Mouse (Mus musculus) thymus, adult 2 months (tissue): ENCODE results near the gene Kdelr2. TPM values are rescaled to one million over a fixed set of nuclear protein-coding genes. Genes with fewer than 3 reads are reported as not detected.

Source experiments
- DNase-seq: peaks from one replicate; pipeline ENCODE4 v3.0.0; 2021
- H3K27ac ChIP-seq: fragments of 200-500 bp; 2 replicates; pipeline ENCODE4 v1.5.1; 2012; ENCODE audit warnings: low read length, control low read depth; ENCODE audit not compliant: control insufficient read depth, insufficient read depth
- H3K27me3 ChIP-seq: fragments of 200-500 bp; 2 replicates; pipeline ENCODE4 v1.6.1; 2012; ENCODE audit warnings: mild to moderate bottlenecking, low read length, moderate library complexity, mixed read lengths; ENCODE audit not compliant: control insufficient read depth, insufficient read depth
- H3K36me3 ChIP-seq: fragments of 200-500 bp; 2 replicates; pipeline ENCODE4 v1.6.1; 2012; ENCODE audit warnings: mild to moderate bottlenecking, low read length, moderate library complexity; ENCODE audit not compliant: control insufficient read depth, insufficient read depth
- H3K4me1 ChIP-seq: fragments of 200-500 bp; replicated peaks from 2 replicates; pipeline ENCODE4 v1.6.1; 2012; ENCODE audit warnings: low read length; ENCODE audit not compliant: control insufficient read depth, insufficient read depth
- H3K4me3 ChIP-seq: fragments of 200-500 bp; 2 replicates; pipeline ENCODE4 v1.5.1; 2012; ENCODE audit warnings: mild to moderate bottlenecking, low read length, control low read depth, moderate library complexity; ENCODE audit not compliant: control insufficient read depth, insufficient read depth
- CTCF ChIP-seq: fragments of 200-500 bp; IDR thresholded peaks from 2 replicates; pipeline ENCODE4 v1.5.1; 2012; ENCODE audit warnings: mild to moderate bottlenecking, control low read depth, low read length, moderate library complexity, borderline replicate concordance; ENCODE audit not compliant: control insufficient read depth, poor library complexity, insufficient read depth; ENCODE audit errors: extremely low read depth
- POLR2A ChIP-seq: fragments of 200-500 bp; IDR thresholded peaks from 2 replicates; pipeline ENCODE4 v1.6.1; 2012; ENCODE audit warnings: mild to moderate bottlenecking, low read length, control low read depth, moderate library complexity; ENCODE audit not compliant: control insufficient read depth, poor library complexity, insufficient read depth; ENCODE audit errors: extremely low read depth
- WGBS: fragments of 180-500 bp; shearing (Covaris S2); methylation state at CpG from one replicate; pipeline ENCODE4 v1.1.7; 2018; 5-methylcytosine and 5-hydroxymethylcytosine counted together
- polyA plus RNA-seq: library from polyadenylated mRNA; depleted of rRNA; stranded (reverse); fragments of >200 nt; gene quantifications from 2 replicates; pipeline ENCODE4 v1.2.3, GENCODE M21; 2012; rRNA removed

Gene Kdelr2
- polyA plus RNA-seq, 1 experiment, result 61.6 TPM

DNA sequence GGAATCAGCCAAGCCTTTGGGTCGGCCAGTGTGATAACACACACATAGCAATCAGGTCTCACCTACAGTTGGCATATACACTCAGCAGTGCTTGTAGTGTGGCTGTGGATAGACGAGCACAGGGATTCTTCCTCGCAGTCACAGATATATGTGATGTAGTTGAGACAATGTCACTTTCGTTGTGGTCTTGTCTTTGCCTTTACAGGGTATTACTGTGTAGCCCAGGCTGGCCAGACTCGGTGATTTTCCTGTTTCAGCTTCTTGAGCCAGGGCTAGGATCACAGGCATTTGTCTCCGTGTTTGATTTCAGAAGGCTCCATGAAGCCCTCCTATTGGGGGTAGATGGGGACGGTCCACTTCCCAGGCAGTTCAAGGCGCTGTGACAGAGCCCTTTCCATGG is 66.0 kb downstream of the Kdelr2 start:
- WGBS, result 99% methylated on average over 8 of the region's 8 CpGs
- Histone ChIP-seq H3K36me3 (no peaks in the 10 kb centered on the region), H3K27me3 (no peaks in the 10 kb centered on the region), H3K4me3 (no peak overlapping the region), H3K4me1 (peaks cover 3% of the 10 kb centered on the region; the same call in 1 of the 2 replicates), H3K27ac (no peak overlapping the region)
- no peak for TF ChIP-seq POLR2A
- no peak for TF ChIP-seq CTCF
- no peak for DNase-seq

DNA sequence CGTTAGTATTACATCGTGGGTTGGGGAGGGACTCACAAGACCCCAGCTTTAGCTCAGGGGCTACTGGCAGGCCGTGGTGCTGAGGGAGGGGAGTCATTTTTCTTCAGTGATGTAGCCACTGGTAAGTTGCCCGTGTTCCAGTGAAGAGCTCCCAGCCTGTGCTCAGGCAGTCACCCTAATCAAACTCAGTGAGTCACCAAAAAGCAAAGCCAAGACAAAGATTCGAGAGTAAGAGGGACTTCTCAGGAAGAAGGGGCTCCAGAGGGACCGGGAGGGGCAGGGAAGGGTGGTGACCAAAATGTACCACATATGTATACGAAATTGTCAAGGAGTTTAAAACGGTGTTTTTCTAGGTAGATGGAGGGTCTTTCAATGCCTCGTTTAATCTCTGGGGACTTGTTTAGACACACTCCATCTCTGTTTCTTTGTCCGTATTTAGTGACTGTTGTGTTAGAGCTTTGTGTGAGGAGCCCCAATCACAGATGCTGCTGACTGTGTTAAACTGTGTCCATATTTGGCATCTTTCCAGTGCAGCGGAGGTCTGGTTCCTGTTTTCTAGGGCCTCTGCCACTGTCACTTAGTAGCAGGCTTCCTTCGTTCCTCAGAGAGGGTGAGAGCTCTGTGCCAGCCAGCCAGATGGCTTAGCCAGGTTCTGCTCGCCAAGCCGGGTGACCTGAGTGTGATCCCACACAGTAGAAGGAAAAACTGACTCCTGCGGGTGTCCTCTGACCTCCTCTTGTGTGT is 67.0 kb downstream of the Kdelr2 start:
- Histone ChIP-seq H3K36me3 (no peaks in the 10 kb centered on the region), H3K27me3 (no peaks in the 10 kb centered on the region), H3K27ac (no peak overlapping the region), H3K4me3 (no peak overlapping the region), H3K4me1 (no peaks in the 10 kb centered on the region)
- DNase-seq, result no peak
- TF ChIP-seq POLR2A, result no peak
- TF ChIP-seq CTCF, result no peak
- WGBS, result 41% methylated on average over 15 of the region's 15 CpGs

GRCm38 (mm10) chr5:143471165-143471546 is 67.5 kb downstream of the Kdelr2 start:
- WGBS, result 16% methylated on average over 3 of the region's 3 CpGs
- Histone ChIP-seq H3K27ac (no peak overlapping the region), H3K4me1 (no peaks in the 10 kb centered on the region), H3K36me3 (no peaks in the 10 kb centered on the region), H3K27me3 (no peaks in the 10 kb centered on the region), H3K4me3 (no peak overlapping the region)
- no peak for DNase-seq
- no peak for TF ChIP-seq POLR2A
- TF ChIP-seq CTCF, result no peak

Other genes with a start within 250 kb of the Kdelr2 start
- gene Rbak, start 223.1 kb upstream of the Kdelr2 start, polyA plus RNA-seq, result 6.4 and 7.5 TPM in 2 replicates
- gene Spdye4b, start 222.8 kb upstream of the Kdelr2 start, polyA plus RNA-seq, result 0.08 TPM in 1 of 2 replicates, not detected in the other
- not detected in 2 replicates for gene Spdye4a, start 176.9 kb upstream of the Kdelr2 start, polyA plus RNA-seq
- 24.8 and 32.9 TPM in 2 replicates for gene Zfp12, start 168.7 kb upstream of the Kdelr2 start, polyA plus RNA-seq
- gene Zfp316, start 133.8 kb upstream of the Kdelr2 start, polyA plus RNA-seq, result 3.6 and 4.0 TPM in 2 replicates
- gene Zfp853, start 110.2 kb upstream of the Kdelr2 start, polyA plus RNA-seq, result 0.96 and 1.0 TPM in 2 replicates
- 65.3 and 83.7 TPM in 2 replicates for gene E130309D02Rik, start 88.5 kb upstream of the Kdelr2 start, polyA plus RNA-seq
- 117 and 118 TPM in 2 replicates for gene Zdhhc4, start 74.6 kb upstream of the Kdelr2 start, polyA plus RNA-seq
- 0.06 and 0.26 TPM in 2 replicates for gene Grid2ip, start 46.5 kb upstream of the Kdelr2 start, polyA plus RNA-seq
- 10.8 and 11.3 TPM in 2 replicates for gene Daglb, start 60.7 kb downstream of the Kdelr2 start, polyA plus RNA-seq
- gene Rac1, start 124.2 kb downstream of the Kdelr2 start, polyA plus RNA-seq, result 274 and 275 TPM in 2 replicates
- gene Cyth3, start 218.6 kb downstream of the Kdelr2 start, polyA plus RNA-seq, result 12.9 and 13.4 TPM in 2 replicates